Mouse (Mus musculus) CH12.LX (cell line): ENCODE data around the gene Syce3. TPM values are rescaled to one million over a fixed set of nuclear protein-coding genes. Genes with fewer than 3 reads are reported as not detected.

Experiments
- DNase-seq: peaks from one replicate; pipeline ENCODE4 v3.0.0-alpha.2; 2013; ENCODE audit errors: extremely low read depth
- H3K27ac ChIP-seq: 2 replicates; pipeline ENCODE4 v1.5.1; 2012; ENCODE audit warnings: low read depth, mild to moderate bottlenecking, control low read depth, moderate library complexity; ENCODE audit not compliant: insufficient read depth
- H3K27me3 ChIP-seq: replicated peaks from 2 replicates; pipeline ENCODE3; 2012; ENCODE audit warnings: inconsistent platforms
- H3K36me3 ChIP-seq, 2 experiments: replicated peaks in 1 of 2; 2 replicates each; pipeline versions ENCODE3 to v1.6.1; 2012; ENCODE audit warnings: inconsistent platforms in 1 of 2, low read length in 1 of 2, mild to moderate bottlenecking in 1 of 2, mixed read lengths in 1 of 2, moderate library complexity in 1 of 2; ENCODE audit not compliant: control insufficient read depth in 1 of 2, insufficient read depth in 1 of 2
- H3K4me1 ChIP-seq, 2 experiments: 2 replicates each; pipeline ENCODE4 v1.6.1; 2012; ENCODE audit warnings: inconsistent platforms in 1 of 2, moderate library complexity in 1 of 2; ENCODE audit not compliant: insufficient read depth in 2 of 2, control insufficient read depth in 1 of 2
- H3K4me2 ChIP-seq: 2 replicates; pipeline ENCODE4 v1.6.1; 2012; ENCODE audit warnings: low read depth, mild to moderate bottlenecking, control low read depth; ENCODE audit not compliant: poor library complexity, insufficient read depth, severe bottlenecking
- H3K4me3 ChIP-seq, 3 experiments: fragments of 150-350 bp in 1 of 3; sonication (generic) in 1 of 3; replicated peaks in 1 of 3; 2 replicates each; pipeline versions ENCODE3 to v1.5.1; 2011 to 2012; ENCODE audit warnings: low read depth in 2 of 3, low read length in 2 of 3, mild to moderate bottlenecking in 2 of 3, moderate library complexity in 2 of 3, control low read depth in 1 of 3, improper control_type of control experiment in 1 of 3, inconsistent platforms in 1 of 3, mixed read lengths in 1 of 3; ENCODE audit not compliant: poor library complexity in 1 of 3
- H3K79me2 ChIP-seq: replicated peaks from 2 replicates; pipeline ENCODE4 v1.6.1; 2012; ENCODE audit warnings: mild to moderate bottlenecking, moderate library complexity; ENCODE audit not compliant: control insufficient read depth, poor library complexity, insufficient read depth, severe bottlenecking; ENCODE audit errors: extremely low read depth
- H3K9ac ChIP-seq: 2 replicates; pipeline ENCODE4 v1.6.1; 2012; ENCODE audit warnings: low read depth, mild to moderate bottlenecking, control low read depth, moderate library complexity; ENCODE audit not compliant: insufficient read depth
- H3K9me3 ChIP-seq: replicated peaks from 2 replicates; pipeline ENCODE3; 2012; ENCODE audit warnings: low read length, inconsistent platforms, mixed read lengths
- BHLHE40 ChIP-seq: IDR thresholded peaks from 2 replicates; pipeline ENCODE4 v1.6.1; 2011; ENCODE audit warnings: mild to moderate bottlenecking, low read depth, low read length, improper control_type of control experiment
- CTCF ChIP-seq, 2 experiments: IDR thresholded peaks in 1 of 2; conservative IDR thresholded peaks in 1 of 2; 2 replicates each; pipeline ENCODE4 v1.5.1; 2011 to 2012; ENCODE audit warnings: low read depth in 2 of 2, low read length in 2 of 2, improper control_type of control experiment in 1 of 2, inconsistent platforms in 1 of 2, mild to moderate bottlenecking in 1 of 2, moderate library complexity in 1 of 2
- E2F4 ChIP-seq: IDR thresholded peaks from 2 replicates; pipeline ENCODE4 v1.6.1; 2011; ENCODE audit warnings: low read depth, low read length, improper control_type of control experiment; ENCODE audit not compliant: insufficient replicate concordance
- EP300 ChIP-seq: IDR thresholded peaks from 2 replicates; pipeline ENCODE4 v1.6.1; 2011; ENCODE audit warnings: low read length, improper control_type of control experiment
- IRF4 ChIP-seq: IDR thresholded peaks from 2 replicates; pipeline ENCODE4 v1.6.1; 2014; ENCODE audit warnings: low read depth, mild to moderate bottlenecking, inconsistent platforms, low read length, improper control_type of control experiment
- JUN ChIP-seq: IDR thresholded peaks from 2 replicates; pipeline ENCODE4 v1.6.1; 2011; ENCODE audit warnings: low read depth, mild to moderate bottlenecking, low read length, improper control_type of control experiment, moderate library complexity; ENCODE audit not compliant: insufficient read depth
- KAT2A ChIP-seq: IDR thresholded peaks from 2 replicates; pipeline ENCODE4 v1.6.1; 2012; ENCODE audit warnings: low read length, improper control_type of control experiment, inconsistent platforms; ENCODE audit not compliant: insufficient replicate concordance
- MAZ ChIP-seq: IDR thresholded peaks from 2 replicates; pipeline ENCODE4 v1.6.1; 2012; ENCODE audit warnings: low read depth, mild to moderate bottlenecking, inconsistent platforms, low read length, improper control_type of control experiment, moderate library complexity
- NRF1 ChIP-seq: IDR thresholded peaks from 2 replicates; pipeline ENCODE4 v1.6.1; 2014; ENCODE audit warnings: low read depth, mild to moderate bottlenecking, inconsistent platforms, low read length, improper control_type of control experiment, moderate library complexity
- PAX5 ChIP-seq: IDR thresholded peaks from 2 replicates; pipeline ENCODE4 v1.6.1; 2012; ENCODE audit warnings: low read length, inconsistent platforms, mixed read lengths
- POLR2A ChIP-seq: IDR thresholded peaks from 2 replicates; pipeline ENCODE4 v1.6.1; 2011; ENCODE audit warnings: low read depth, mild to moderate bottlenecking, improper control_type of control experiment, low read length
- POLR2AphosphoS2 ChIP-seq: IDR thresholded peaks from 2 replicates; pipeline ENCODE4 v1.6.1; 2011; ENCODE audit warnings: low read depth, low read length, improper control_type of control experiment
- RAD21 ChIP-seq: IDR thresholded peaks from 2 replicates; pipeline ENCODE4 v1.6.1; 2011; ENCODE audit warnings: low read depth, mild to moderate bottlenecking, low read length, improper control_type of control experiment, moderate library complexity
- RCOR1 ChIP-seq: conservative IDR thresholded peaks from 2 replicates; pipeline ENCODE4 v1.6.1; 2012; ENCODE audit warnings: low read depth, mild to moderate bottlenecking, inconsistent platforms, low read length, improper control_type of control experiment
- SIN3A ChIP-seq: IDR thresholded peaks from 2 replicates; pipeline ENCODE4 v1.6.1; 2012; ENCODE audit warnings: low read length, improper control_type of control experiment, inconsistent platforms
- TBP ChIP-seq: conservative IDR thresholded peaks from 2 replicates; pipeline ENCODE4 v1.6.1; 2011; ENCODE audit warnings: low read depth, low read length, improper control_type of control experiment
- TCF12 ChIP-seq: IDR thresholded peaks from 2 replicates; pipeline ENCODE4 v1.6.1; 2014; ENCODE audit warnings: low read depth, mild to moderate bottlenecking, inconsistent platforms, low read length, improper control_type of control experiment
- USF1 ChIP-seq: IDR thresholded peaks from 2 replicates; pipeline ENCODE4 v1.6.1; 2014; ENCODE audit warnings: low read depth, mild to moderate bottlenecking, inconsistent platforms, low read length, improper control_type of control experiment
- ZC3H11A ChIP-seq: IDR thresholded peaks from 2 replicates; pipeline ENCODE4 v1.6.1; 2012; ENCODE audit warnings: low read depth, mild to moderate bottlenecking, inconsistent platforms, low read length, improper control_type of control experiment
- ZKSCAN1 ChIP-seq: IDR thresholded peaks from 2 replicates; pipeline ENCODE4 v1.6.1; 2012; ENCODE audit warnings: low read depth, inconsistent platforms, low read length, improper control_type of control experiment, borderline replicate concordance
- dilution Hi-C: fragments of 300-500 bp; cut with MboI; formaldehyde crosslinking; loops from 2 replicates; pipeline ENCODE4 v1.14.3; 2020; ENCODE audit warnings: low sequenced_read_pairs; ENCODE audit not compliant: extremely low pct_unique_long_range_greater_than_20kb, extremely low pct_ligation_motif_present
- in situ Hi-C: fragments of 300-500 bp; cut with MboI; formaldehyde crosslinking; loops from 3 replicates; pipeline ENCODE4 v1.14.3; 2019; ENCODE audit warnings: low sequenced_read_pairs, low pct_ligation_motif_present, low pct_unique_long_range_greater_than_20kb, mixed read lengths
- polyA plus RNA-seq: library from polyadenylated mRNA; unstranded; fragments of >175 nt; gene quantifications from 2 replicates; pipeline ENCODE4 v1.2.1, GENCODE M21; 2012; ENCODE audit warnings: low read depth; ENCODE audit not compliant: insufficient read length
- total RNA-seq, 2 experiments: library from RNA; depleted of rRNA; stranded (reverse); fragments of 300-350 nt in 1 of 2; fragments of >200 nt in 1 of 2; gene quantifications; 2 replicates each; pipeline ENCODE4 v1.2.3; 2012 to 2014

The Syce3 gene
- total and polyA plus RNA-seq, 3 experiments, result not detected

- H3K4me1 ChIP-seq, result no peaks in the 10 kb centered on the region
- H3K4me2 ChIP-seq, result no peak overlapping the region
- no peaks in the 10 kb centered on the region for H3K36me3 ChIP-seq
- in situ Hi-C loops (no loop called here), dilution Hi-C loops (no loop called here)
- no peaks in the 10 kb centered on the region for H3K79me2 ChIP-seq
- DNase-seq, result no peak
- no peak overlapping the region for H3K27ac ChIP-seq
- no peak overlapping the region for H3K9ac ChIP-seq
- peaks cover 23% of the 10 kb centered on the region for H3K27me3 ChIP-seq
- no peaks in the 10 kb centered on the region for H3K9me3 ChIP-seq
- TF ChIP-seq ZC3H11A (no peak), CTCF (conservative IDR thresholded peaks at IDR 0.05 in 1 of 2, IDR thresholded peaks at IDR 0.05 in 1 of 2; ENCODE audit: low read depth in 2 of 2, low read length in 2 of 2) (no peak), ZKSCAN1 (no peak), BHLHE40 (no peak)
- no peak overlapping the region for H3K4me3 ChIP-seq
Measured at GRCm38 (mm10) chr15:89399716-89400115, 10.6 kb downstream of the Syce3 start.

GRCm38 (mm10) chr15:89398146-89398545, 12.2 kb downstream of the Syce3 start:
- dilution Hi-C loops (no loop called here), in situ Hi-C loops (no loop called here)
- H3K4me1 ChIP-seq, result no peaks in the 10 kb centered on the region
- H3K79me2 ChIP-seq, result no peaks in the 10 kb centered on the region
- H3K4me2 ChIP-seq, result no peak overlapping the region
- no peaks in the 10 kb centered on the region for H3K9me3 ChIP-seq
- no peak for DNase-seq
- peaks cover 25% of the 10 kb centered on the region for H3K27me3 ChIP-seq
- H3K36me3 ChIP-seq, result no peaks in the 10 kb centered on the region
- H3K9ac ChIP-seq, result no peak overlapping the region
- TF ChIP-seq IRF4 (no peak), RCOR1 (no peak), EP300 (no peak), NRF1 (no peak), TBP (no peak)
- H3K4me3 ChIP-seq, result no peak overlapping the region
- H3K27ac ChIP-seq, result no peak overlapping the region

GRCm38 (mm10) chr15:89396883-89397282, 13.4 kb downstream of the Syce3 start:
- in situ Hi-C loops, result no loop called here
- no peak for TF ChIP-seq USF1
- TF ChIP-seq NRF1, result no peak
- TF ChIP-seq KAT2A, result no peak
- no peak for TF ChIP-seq MAZ
- TF ChIP-seq TCF12, result no peak
- TF ChIP-seq SIN3A, result no peak
- no peak for TF ChIP-seq ZC3H11A
- no peak for TF ChIP-seq RCOR1
- TF ChIP-seq RAD21, result no peak
- no peak for TF ChIP-seq POLR2AphosphoS2
- no peak for TF ChIP-seq JUN
- TF ChIP-seq E2F4, result no peak
- no peak for TF ChIP-seq POLR2A
- no peak for TF ChIP-seq PAX5
- TF ChIP-seq, all 38 proteins: peak for 0

More at GRCm38 (mm10) chr15:89396883-89397282, 13.4 kb downstream of the Syce3 start:
- Histone ChIP-seq H3K4me3 (no peak overlapping the region), H3K9ac (no peak overlapping the region), H3K9me3 (no peaks in the 10 kb centered on the region), H3K27ac (no peak overlapping the region), H3K27me3 (peaks cover 29% of the 10 kb centered on the region), H3K79me2 (no peaks in the 10 kb centered on the region), H3K4me1 (no peaks in the 10 kb centered on the region), H3K36me3 (no peaks in the 10 kb centered on the region), H3K4me2 (no peak overlapping the region)
- dilution Hi-C loops, result no loop called here
- DNase-seq, result no peak
